Mouse (Mus musculus) R1 (cell line): ENCODE measurements around the gene Wdr35.

Experiments used
- DNase-seq: peaks from one replicate; pipeline ENCODE4 v3.0.0-alpha.2; 2018; ENCODE audit warnings: low read depth, low spot score

The Wdr35 gene

DNA sequence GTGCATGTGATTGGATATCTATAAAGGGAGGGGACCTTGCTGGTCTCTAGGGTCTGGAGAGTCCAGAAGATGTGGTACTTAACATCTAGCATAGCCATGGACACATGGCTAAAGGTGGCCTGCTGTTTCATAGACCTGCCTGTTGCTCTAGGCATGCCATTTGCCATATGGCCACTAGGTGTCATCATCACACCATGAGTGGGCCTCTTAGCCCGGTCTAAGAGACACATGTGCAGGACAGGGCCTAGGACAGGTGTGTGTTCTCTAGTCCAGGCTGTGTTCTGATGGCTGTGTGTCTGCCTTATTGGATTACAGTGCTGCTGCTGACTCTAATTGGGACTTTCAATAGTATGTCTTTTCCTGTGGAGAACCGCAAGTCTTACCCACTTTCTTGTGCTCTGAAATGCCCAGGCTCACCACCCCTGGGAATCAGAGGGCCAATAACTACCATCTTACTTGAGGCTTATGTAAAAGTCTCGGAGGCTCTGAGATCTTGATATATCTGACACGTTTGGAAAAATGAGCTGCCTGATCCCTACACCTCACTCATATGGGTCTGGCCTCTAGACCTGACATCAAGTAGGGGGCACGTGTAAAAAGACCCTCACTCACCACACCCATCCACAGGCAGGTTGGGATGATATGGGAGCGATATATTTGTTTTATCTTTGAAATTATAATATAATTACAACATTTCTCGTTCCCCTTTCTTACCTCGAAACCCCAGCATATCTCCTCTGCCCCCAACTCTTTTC, 78.6 kb downstream of the Wdr35 start:
- DNase-seq, result peak; percentile 83

DNA sequence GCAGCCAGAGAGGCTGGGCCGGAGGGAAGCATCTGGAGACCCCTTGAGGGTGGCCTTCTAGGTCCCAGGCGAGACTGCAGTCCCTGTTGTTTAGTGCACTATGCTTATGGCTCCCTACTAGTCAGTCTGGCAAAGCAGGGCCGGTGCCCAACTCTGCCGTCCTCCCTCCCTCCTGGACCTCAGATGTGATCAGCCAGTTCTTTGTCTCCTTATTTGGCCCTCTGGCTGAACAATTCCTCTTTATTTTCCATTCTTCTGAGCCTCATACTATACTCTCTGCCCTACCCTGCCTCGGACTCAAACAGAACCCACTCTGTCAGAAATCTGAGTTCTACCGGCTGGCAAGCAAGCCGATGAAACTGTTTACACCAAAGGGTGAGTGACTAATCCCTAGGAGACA, 79.7 kb downstream of the Wdr35 start:
- DNase-seq, result no peak

DNA sequence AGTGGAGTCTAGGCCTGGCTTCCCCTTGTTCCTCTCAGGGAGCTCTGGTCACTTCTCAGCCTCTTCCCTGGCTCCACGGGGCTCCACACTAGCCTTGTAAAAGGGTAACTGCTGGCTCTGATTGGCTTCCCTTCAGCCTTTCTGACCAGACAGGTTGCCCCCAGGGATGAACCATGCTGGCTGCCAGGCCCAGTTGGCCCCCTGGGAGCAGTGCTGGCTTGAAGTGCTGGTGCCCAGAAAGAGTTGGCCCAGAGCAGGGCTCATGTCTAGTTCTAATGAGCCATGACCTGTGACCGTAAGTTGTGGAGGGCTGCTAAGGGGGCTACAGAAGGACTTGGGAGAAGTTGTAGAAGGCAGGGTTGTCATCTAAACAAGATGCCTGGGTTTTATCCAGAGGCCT, 80.3 kb downstream of the Wdr35 start:
- DNase-seq, result no peak

DNA sequence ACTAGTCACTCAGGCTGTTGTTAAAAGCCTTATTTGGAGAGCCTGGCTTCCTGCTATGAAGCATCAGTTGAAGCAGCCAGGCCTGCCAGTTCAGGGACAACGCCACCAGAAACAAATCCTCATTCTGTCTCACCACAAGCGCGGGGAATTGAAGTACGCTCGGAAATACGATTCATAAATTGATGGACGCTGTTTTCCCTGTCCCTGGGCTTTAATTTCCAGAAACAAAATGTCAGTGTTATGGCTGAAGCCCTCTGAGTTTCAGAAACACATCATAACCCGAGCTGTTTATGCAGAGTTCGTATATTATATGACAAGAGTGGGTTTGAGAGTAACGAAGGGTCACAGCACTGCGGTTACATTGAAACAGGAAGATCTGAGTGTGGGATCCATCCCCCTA, 81.6 kb downstream of the Wdr35 start:
- DNase-seq, result no peak

DNA sequence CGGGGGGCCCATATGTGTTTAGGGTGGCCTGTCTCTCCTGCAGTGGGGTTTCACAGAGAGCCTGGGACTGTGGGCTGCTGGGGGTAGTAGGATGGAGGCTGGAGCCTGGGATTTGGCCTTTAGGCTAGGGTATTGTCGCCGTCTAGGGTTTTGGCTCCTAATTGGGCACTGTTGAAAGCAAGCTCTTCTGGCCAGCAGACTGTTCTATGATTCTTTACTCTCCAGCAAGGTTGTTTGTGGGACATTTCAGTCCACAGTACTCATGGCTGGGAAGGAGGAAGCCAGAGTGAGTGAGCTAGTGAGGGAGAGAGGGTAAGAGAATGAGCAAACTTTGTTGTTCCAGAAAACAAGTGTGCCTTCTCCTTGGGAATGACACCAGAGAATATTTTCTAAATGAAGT, 85.8 kb downstream of the Wdr35 start:
- no peak for DNase-seq

DNA sequence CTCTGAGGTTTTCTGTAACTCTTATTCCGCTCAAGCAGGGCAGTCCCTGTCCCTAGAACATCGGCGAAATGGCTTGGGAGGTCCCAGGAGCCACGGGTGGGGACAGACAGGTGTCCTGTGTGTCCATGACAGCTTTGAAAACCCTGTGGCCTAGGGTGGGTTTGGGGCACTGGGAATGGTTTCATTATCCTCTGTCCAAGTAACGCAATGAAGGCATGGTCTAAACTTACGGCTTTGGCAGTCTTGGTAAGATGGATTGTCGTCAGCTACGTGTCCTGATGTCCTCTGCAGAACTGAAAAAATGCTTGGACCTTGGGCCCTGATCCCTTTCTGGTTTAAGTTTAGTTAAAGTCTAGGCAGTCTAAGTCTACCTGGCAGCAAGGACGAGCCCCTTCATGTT, 86.3 kb downstream of the Wdr35 start:
- no peak for DNase-seq

DNA sequence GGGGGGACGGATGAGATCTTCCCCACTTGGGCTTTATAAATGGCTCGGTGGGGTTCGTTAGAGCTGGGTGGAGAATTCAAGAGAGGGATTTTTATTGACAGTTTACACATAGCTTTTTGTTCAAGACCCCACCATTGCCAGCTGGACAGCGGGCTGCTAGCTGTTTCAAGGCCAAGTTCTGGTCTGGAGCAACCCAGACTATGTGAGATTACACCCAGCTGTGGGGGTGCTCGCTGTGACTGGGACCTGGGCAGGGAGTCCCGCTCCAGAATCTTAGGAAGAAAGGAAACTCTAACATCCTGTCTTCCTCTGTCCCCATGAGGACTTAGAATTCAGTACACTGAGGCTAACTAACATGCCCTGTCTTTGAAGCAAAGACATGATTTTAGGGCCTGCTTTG, 89.9 kb downstream of the Wdr35 start:
- DNase-seq, result no peak

DNA sequence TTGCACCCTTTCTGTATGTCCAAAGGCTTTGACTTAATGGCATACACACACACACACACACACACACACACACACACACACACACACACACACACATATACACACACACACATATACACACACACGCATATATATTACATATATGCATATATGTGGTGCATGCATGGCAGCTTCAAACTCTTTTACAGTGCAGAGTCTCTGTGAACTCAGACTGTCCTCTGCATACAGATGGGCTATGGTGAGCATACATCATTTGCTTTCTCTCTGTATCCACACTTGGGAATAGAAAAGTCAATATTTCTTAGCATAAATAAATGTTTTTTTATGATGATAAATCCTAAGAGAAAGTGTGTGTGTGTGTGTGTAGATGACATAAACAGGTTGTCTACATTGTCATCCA, 97.4 kb downstream of the Wdr35 start:
- DNase-seq, result no peak

DNA sequence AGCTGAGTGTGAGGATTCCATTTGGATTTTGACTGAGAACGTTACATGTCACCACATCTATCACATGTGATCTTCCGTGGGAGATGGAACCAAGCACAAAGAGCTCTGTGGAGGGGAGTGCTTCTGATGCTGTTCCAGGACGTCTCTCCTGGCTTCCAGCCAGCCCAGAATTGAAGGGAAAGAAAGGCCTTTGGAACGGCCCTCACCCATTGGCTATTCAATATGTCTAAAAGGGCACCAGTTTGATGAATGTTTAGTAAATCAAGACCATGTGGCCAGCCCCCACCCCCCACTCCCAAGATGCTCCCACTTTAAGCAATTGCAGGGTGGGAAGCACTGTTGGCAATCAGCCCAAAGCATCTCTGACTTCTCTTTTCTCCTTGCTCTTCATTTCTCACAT, 97.8 kb downstream of the Wdr35 start:
- no peak for DNase-seq

DNA sequence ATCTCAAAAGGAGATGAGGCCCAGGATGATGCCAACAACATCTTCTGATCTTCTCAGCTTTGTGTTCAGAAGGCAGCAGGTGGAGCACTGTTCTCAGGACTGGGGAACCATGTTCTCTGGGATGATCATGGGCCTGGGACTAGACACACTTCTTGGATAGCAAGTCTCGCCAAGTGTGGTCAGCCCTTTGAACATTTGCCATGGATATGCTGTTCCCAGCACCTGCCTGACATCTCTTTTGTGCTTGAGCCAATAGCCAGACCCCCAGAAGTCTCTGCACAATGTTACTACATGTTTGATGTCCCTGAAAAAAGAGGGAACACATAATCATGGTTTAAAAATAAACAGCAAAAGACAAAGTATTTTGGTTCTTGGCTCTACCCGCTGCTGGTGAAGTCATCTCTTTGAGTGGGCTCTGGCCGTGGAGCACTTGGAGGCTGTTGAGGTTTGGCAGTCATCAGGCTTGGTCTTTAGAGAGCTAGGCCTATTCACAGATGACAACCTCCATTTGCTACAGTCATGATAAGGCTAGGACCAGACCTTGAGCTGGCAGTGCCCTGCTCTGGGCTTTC, 103.9 kb downstream of the Wdr35 start:
- DNase-seq, result no peak
